Mouse (Mus musculus) gastrocnemius, postnatal 14 days (tissue): ENCODE results near the gene Tcte2. TPM values are rescaled to one million over a fixed set of nuclear protein-coding genes. Genes with fewer than 3 reads are reported as not detected.
A peak's percentile ranks its signal among the peaks of the same experiment; 100 is the strongest.

Source experiments
- DNase-seq: peaks from one replicate; pipeline ENCODE4 v3.0.0; 2021; ENCODE audit warnings: mixed read lengths
- intact Hi-C: fragments of 180-260 bp; cut with DNase I; formaldehyde crosslinking; loops from one replicate; pipeline ENCODE4 v1.15.1; 2025; ENCODE audit warnings: low total_unique reads
- total RNA-seq, 2 experiments: library from RNA; stranded (reverse); gene quantifications; 2 replicates each; pipeline ENCODE4 v1.2.3; 2021

Gene Tcte2
- total RNA-seq, 2 experiments from 2014 or later: 1.2 to 1.3 TPM

- no peak for DNase-seq
- intact Hi-C loops: no loop called here
These were observed 13.9 kb downstream of the Tcte2 start for GRCm38 (mm10) chr17:13747681-13748080.

- no peak for DNase-seq
- intact Hi-C loops: no loop called here
These were observed 15.3 kb downstream of the Tcte2 start for GRCm38 (mm10) chr17:13746330-13746729.

DNA sequence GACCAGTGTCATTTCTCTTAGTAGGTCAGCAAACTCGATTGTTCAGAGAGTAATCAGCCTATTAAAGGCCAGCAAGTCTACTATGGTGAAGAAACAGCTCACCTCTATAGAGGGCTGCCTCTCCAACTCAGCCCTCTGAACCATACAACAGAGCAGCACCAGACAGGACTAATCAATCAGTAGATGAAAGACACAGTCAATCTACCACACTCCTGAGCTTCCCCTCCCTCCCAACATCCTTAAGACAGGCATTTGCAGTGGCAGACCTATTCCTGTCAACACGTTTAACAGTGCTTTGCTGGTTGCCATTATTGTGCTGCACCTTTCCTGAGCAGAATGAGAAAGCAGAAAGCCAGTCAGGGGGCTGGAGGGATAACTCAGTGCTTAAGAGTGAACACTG is 16.3 kb downstream of the Tcte2 start:
- intact Hi-C loops: no loop called here
- no peak for DNase-seq

- peak; percentile 28 for DNase-seq
- intact Hi-C loops: no loop called here
These were observed 16.8 kb downstream of the Tcte2 start for GRCm38 (mm10) chr17:13744824-13745223.

GRCm38 (mm10) chr17:13744219-13744618 is 17.4 kb downstream of the Tcte2 start:
- no peak for DNase-seq
- intact Hi-C loops: no loop called here

GRCm38 (mm10) chr17:13743709-13744079 is 17.9 kb downstream of the Tcte2 start:
- intact Hi-C loops: no loop called here
- DNase-seq: no peak

- intact Hi-C loops: no loop called here
- DNase-seq: no peak
These were observed 18.5 kb downstream of the Tcte2 start for GRCm38 (mm10) chr17:13742941-13743708.

DNA sequence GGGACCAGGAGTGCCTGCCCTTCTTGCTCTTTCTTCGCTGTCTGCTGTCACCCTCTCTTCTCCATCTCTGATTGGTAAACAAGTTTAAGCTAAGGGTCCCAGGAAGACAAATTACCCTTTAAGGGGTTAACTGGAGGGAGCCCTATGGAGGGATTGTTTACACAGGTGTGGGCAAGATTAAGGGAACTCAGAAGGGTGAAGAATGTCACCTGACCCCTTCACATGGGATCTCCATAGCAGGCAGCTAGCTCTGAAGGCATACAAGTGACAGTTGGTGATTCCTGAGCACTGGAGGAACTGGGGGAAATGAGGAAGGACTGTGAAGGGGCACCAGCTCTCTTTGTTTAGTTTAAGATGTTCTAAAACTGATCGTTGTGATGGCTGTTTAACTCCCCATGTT is 19.3 kb downstream of the Tcte2 start:
- intact Hi-C loops: no loop called here
- DNase-seq: no peak

DNA sequence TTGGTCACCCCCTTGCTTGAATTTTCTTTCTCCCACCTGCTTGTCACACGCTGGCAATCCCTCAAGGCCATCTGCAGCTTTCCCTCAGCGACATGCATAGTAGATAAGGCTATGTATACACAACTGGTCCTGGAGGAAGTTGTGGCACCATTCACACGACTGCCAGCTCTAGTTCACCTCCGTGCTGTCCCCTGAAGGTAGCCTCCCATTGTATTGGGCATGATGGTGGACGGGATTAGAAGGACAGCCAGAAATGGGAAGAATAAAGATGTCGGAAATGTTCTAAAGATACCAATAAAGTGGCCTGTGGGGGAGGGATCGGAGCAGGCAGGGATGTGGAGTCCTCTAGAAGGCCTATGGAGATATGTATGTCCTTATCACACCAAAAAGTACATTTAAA is 20.0 kb downstream of the Tcte2 start:
- no peak for DNase-seq
- intact Hi-C loops: no loop called here

DNA sequence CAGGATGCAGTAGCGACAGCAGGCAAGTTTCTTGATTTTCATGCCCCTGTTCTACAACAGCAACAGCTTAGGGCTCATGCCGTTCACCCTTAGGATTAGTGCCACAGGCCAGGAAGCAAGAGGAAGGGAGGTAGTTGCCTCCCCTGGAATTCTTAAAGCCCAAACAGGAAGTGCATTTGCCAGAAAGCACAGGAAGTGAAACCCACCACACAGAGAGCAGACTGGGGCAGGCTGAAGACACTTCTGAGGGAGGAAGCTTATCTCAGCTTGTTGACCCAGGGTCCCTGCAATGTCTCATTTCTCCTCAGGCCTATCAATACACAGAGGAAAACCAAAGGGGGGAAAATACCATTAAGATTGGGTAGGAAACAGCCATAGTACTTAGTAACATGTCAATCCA is 20.8 kb downstream of the Tcte2 start:
- no peak for DNase-seq
- intact Hi-C loops: no loop called here

DNA sequence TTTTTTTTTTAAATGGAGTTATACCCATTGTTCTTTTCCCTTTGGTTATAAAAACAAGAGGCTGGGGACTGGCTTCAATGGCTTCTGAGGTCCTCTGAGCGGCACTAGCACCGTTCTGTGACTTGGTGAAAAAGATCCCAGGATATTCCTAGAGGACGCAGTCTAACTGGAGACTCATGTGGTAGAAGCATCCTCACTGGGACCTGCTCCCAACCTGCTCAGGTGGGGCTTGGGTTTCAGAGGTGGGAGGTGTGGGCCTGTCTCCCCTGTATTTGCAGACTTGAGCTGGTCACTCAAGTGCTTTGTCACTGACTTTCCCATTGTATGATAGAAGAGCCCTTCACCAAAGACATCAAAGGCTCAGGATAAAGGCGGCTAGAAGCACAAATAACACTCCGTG is 21.6 kb downstream of the Tcte2 start:
- no peak for DNase-seq
- intact Hi-C loops: no loop called here

GRCm38 (mm10) chr17:13738916-13739315 is 22.7 kb downstream of the Tcte2 start:
- intact Hi-C loops: no loop called here
- no peak for DNase-seq

DNA sequence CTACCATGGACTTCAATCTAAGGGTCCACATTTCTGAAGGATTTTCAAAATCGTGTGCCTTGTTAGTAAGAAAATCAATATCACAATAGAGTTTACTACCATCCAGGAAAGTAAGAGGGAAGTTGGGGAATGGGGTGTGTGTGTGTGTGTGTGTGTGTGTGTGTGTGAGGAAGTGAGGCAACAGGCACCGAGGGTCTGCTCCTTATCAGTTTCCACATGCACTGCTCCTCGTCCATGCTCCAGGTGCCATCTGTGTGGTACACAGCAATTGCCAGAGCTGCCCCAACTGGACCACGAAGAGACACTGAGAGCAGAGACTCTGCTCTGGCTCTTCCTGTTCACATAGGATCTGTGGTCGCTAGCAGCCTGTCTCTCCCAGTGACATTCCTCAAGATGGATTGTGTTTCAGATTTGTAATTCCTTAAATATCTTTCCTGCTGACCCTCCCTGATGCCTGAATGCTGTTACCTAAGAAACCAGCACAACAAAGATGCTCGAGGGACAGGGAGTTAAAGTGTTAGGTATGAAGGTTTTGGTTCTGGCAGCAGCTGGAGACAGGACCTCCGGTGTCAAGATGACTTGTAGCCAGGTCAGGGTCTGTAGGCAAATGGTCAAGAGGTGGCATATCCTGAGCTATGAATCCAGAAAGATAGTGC is 23.4 kb downstream of the Tcte2 start:
- no peak for DNase-seq
- intact Hi-C loops: no loop called here

DNA sequence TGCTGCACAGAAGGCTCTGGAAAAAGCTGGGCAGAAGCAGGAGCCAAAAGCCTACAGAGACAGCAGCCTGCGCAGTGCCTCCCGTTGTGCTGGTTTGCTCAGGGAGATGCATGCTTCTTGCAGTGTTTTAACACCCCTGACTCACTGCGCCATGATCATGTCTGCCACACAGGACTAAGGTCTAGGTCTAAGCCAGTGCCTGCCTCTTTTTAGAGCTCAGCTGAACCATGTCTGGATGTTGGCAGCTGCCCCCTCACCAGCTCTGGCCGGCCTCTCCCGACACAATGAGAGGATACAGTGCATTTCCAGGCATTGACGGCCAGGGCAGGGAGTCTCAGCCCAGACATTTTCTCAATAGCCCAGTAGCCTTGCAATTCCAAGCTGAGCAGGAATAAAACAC is 24.3 kb downstream of the Tcte2 start:
- intact Hi-C loops: no loop called here
- no peak for DNase-seq

DNA sequence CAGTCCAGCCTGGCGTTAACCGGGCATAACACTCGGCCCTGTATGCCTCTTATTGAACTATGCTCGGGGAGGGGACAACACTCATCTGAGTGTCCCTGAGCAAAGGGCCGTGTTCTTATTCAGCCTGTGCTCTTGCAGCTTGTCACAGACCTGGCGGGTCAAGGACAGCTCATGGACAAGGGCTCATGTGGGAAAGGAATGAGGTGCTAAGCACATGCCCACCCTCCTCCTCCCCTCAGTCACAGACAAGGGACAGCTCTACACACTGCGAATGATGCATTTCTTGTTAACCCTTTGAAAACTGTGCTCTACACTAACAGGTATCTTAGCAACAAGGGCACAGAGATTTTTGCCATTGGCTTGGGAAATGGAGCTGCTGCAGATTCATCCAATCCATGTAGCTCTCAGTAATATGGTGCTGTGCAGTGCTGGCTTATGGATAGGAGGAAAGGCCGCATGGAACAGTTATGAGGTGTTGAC is 25.8 kb downstream of the Tcte2 start:
- no peak for DNase-seq
- intact Hi-C loops: no loop called here

DNA sequence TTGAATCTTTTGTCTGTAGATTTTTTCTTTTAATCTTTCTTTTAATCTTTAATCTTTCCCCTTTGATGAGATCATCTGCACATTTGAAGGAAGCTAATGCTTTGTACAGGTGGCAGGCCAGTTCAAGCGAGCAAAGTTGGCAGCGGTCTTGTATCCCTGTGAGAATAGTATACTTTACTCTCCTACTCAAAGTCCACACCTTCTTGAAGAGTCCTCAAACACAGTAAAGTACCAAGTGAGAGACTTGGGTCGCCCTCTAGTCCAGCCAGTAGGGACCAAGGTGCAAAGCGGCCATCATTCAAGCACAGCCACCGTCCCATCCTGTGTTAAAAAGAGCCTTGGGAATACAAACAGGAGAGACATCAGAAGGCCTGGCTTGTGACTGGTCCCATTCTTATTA is 26.6 kb downstream of the Tcte2 start:
- intact Hi-C loops: no loop called here

GRCm38 (mm10) chr17:13733971-13734370 is 27.7 kb downstream of the Tcte2 start:
- DNase-seq: no peak
- intact Hi-C loops: no loop called here

More for the DNA sequence above, 26.6 kb downstream of the Tcte2 start:
- no peak for DNase-seq

GRCm38 (mm10) chr17:13732685-13733084 is 28.9 kb downstream of the Tcte2 start:
- intact Hi-C loops: no loop called here
- no peak for DNase-seq

DNA sequence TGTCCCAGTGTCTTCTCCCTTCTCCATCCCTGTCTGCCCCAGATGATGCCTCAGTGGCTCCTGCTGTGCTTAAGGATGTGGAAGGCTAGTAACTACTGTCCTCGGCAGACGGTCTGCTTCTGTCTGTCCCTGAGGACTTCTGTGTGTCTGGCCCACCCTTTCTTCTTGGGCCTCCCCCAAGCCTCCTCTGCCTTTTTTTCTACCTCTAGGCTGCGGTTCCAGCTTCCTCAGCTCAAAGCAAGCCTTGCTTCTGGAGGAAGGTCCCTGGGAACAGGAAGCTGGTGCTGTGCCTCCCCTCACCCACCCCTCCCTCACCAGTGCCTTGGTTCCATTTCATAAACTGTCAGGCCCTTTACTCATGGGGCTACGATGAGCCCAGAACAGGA is 29.9 kb downstream of the Tcte2 start:
- DNase-seq: no peak
- intact Hi-C loops: no loop called here

GRCm38 (mm10) chr17:13730980-13731726 is 30.5 kb downstream of the Tcte2 start:
- intact Hi-C loops: no loop called here
- DNase-seq: no peak
